Mouse (Mus musculus) layer of hippocampus, postnatal 36 days (tissue): ENCODE measurements around the gene Hist1h3g. TPM values are rescaled to one million over a fixed set of nuclear protein-coding genes. Genes with fewer than 3 reads are reported as not detected.
"Not testable (repeated sequence)": the region's sequence is repeated elsewhere in the genome, so short reads cannot be mapped to it uniquely, and the experiment has no call there.

Source experiments
- DNase-seq, 2 experiments: peaks; one replicate each; pipeline ENCODE4 v3.0.0; 2022
- total RNA-seq, 2 experiments: library from RNA; stranded (reverse); gene quantifications; 2 replicates each; pipeline ENCODE4 v1.2.3; 2021

The Hist1h3g gene
- total RNA-seq, 2 experiments from 2014 or later: 3.9 to 4.9 TPM

DNA sequence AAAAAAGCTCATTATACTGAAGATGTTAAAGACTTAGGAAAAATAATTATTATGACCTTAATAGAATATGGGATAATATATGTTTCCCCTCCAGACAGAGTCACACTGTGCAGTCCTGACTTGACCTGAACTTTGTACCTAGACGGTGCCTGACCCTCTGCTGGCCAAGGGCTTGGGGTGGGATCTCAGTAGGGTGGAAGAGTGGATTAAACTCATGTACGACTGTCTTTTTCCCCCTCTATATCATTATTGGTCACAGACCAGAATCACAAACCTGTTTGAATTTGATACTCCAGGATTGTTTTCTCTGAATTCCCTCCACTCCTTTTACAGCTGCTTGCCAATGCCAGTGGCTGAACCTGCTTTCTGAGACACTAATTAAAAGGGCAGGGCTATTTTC lies 25.5 kb downstream of the Hist1h3g start:
- DNase-seq: not testable (repeated sequence)

GRCm38 (mm10) chr13:23561531-23561882 lies 26.3 kb downstream of the Hist1h3g start:
- not testable (repeated sequence) for DNase-seq

- DNase-seq: peak; percentile 93 to 95
These were observed 26.8 kb downstream of the Hist1h3g start, which contains the start of gene Hist1h3e for GRCm38 (mm10) chr13:23561883-23562659. Gene Hist1h3e, minus strand, starts transcription at chr13:23562369.

DNA sequence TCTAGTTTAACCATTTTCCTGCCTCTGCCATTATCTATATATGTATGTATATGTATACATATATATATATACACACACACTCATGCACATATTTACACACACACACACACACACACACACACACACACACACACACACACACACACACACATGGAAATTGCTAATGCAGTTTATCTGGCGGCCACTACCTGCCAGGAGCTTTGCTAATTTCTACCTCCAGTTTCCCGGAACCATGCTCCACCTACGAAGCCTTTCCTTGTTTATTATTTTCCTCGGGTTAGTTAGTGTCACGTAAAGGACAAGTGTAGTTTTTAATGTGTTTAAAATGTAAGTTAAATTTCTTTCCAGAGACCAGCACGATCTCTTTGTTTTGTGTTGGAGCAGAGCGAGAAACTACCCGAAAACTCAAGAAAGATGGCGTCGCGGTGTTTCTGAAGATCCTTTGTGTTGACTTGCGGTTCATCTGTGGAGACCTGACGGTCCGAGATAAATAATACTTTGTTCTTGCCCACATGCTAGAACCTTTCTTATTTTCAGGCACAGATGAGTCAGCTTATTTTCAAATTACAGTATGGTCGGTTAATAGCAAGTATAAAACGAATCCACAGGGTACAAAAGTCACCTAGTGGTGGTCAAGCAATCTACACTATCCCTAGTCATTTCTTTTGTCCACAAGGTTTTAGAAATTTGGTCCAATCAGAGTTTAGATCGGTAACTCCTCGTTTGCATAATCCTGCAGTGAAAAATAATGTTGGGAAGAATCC lies 27.7 kb downstream of the Hist1h3g start:
- no peak for DNase-seq

- no peak for DNase-seq
These were observed 29.3 kb downstream of the Hist1h3g start for GRCm38 (mm10) chr13:23564482-23564881.

- not testable (repeated sequence) for DNase-seq
These were observed 35.2 kb downstream of the Hist1h3g start for GRCm38 (mm10) chr13:23570261-23571021.

DNA sequence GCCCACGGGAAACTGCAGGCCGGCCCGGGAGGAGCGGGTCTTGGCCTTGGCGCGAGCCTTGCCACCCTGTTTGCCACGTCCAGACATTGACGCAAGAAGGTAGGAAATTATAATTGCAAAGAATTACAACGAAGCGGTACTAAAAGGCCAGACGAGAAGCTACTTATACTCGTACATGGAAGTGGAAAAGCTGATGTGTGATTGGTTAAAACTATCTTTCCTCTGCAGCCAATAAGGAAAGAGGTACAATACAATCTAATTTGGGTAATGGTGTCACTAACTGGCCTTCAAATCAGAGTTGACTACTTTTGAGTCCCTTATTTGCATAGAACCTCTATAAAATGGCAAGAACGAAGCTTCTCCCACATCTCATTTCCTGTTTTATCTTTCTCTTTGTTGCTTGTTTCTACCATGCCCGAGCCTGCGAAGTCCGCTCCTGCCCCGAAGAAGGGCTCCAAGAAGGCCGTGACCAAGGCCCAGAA lies 35.8 kb downstream of the Hist1h3g start, which contains the start of the genes Hist1h2ae and Hist1h2bg:
TSS of gene Hist1h2ae (minus strand) at position 199 of the 482 bp plus-strand sequence.
TSS of gene Hist1h2bg (plus strand) at position 375 of the 482 bp plus-strand sequence.
- DNase-seq: peak; percentile 79

DNA sequence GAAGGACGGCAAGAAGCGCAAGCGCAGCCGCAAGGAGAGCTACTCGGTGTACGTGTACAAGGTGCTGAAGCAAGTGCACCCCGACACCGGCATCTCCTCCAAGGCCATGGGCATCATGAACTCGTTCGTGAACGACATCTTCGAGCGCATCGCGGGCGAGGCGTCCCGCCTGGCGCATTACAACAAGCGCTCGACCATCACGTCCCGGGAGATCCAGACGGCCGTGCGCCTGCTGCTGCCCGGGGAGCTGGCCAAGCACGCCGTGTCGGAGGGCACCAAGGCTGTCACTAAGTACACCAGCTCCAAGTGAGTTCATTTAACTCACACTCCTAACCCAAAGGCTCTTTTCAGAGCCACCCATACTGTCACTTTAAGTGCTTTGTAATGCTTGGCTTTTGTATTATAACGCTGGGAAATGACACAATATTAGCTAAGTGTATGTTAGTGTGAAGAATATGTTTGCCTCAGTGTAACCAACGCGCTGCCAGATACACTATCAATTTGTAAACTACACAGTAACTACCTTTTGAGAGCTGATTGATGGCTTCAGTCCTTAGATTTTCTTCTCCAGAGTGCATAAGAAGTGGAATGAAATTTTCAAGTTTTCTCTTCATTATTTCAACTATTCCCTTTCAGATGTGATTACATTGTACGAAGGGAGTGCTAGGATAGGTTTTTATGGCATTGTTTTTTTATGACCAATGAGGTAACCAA lies 36.4 kb downstream of the Hist1h3g start:
- DNase-seq: not testable (repeated sequence)

DNA sequence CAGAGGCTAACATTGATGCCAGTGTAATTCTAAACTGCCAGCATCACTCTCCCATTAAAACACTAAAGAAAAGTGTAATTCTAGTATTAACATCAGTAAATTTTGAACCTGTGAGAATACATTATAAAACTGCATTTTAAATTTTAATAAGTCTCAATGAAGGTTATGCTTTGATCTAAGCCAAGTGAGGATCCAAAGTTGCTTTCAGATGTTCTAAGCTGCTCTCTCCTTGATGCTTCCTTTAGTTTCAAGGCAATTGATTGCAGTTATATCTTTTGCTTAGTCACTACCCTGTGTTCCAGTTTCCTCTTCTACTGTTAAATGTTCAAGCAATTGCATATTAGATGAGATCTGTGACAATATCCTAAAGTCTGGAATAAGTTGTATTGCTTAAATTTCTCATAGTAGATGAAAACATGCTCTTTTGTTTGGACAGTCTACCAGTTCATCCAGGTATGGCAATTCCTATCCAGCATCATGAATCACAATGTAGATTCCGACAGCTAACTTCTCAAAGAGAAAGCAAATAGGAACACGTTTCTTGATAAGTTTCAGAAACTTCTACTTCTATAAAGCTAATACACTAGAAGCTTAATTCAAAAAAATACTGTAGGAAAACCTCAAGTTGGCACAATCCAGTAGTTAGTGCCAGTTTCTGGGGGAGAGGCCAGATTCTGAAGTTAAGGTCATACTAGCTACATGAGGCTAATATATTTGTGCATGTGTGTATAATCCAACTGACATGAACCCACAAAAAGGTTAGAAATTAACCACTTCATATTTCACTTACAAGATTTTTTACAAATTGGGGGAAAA lies 37.2 kb downstream of the Hist1h3g start:
- no peak for DNase-seq

DNA sequence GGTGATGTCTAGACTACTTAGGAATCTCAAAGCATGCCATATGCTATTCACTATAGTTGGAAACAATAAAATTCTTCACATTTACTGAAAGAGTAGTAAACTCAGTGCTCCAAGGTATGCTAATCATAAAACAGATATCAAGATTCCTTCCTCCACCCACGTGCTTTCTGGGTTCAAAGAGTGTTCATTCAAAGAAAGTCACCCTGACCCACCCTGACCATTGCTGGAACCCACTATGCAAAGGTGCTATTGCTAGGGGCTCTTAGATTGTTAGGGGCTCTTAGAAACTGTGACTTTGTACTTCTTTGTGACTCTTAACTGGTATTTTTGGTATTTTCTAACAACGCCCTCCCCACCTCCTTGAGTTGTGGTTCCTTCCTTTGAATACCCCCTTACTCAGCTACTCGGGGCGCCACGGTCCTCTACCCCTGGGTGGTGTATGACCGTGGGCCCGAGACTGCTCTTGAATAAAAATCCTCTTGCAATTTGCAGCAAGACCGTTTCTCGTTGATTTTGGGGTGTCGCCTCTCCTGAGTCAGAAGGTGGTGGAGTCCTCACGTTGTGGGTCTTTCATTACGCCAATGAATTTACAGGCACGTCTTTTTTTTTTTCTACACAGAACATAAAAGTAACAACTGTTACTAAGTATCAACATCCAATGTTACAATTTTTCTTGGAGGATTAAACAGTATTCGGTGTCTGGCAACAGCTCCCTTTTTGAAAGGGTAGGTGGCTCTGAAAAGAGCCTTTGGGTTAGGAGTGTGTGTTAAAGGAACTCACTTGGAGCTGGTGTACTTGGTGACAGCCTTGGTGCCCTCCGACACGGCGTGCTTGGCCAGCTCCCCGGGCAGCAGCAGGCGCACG lies 38.0 kb downstream of the Hist1h3g start:
- not testable (repeated sequence) for DNase-seq

GRCm38 (mm10) chr13:23573898-23574524 lies 38.8 kb downstream of the Hist1h3g start, which contains the start of the genes Hist1h2bf and Hist1h2ad:
Gene Hist1h2bf, minus strand, starts transcription at chr13:23574196.
Gene Hist1h2ad, plus strand, starts transcription at chr13:23574381.
- peak; percentile 87 to 90 for DNase-seq

GRCm38 (mm10) chr13:23574546-23575170 lies 39.4 kb downstream of the Hist1h3g start:
- DNase-seq: not testable (repeated sequence)

DNA sequence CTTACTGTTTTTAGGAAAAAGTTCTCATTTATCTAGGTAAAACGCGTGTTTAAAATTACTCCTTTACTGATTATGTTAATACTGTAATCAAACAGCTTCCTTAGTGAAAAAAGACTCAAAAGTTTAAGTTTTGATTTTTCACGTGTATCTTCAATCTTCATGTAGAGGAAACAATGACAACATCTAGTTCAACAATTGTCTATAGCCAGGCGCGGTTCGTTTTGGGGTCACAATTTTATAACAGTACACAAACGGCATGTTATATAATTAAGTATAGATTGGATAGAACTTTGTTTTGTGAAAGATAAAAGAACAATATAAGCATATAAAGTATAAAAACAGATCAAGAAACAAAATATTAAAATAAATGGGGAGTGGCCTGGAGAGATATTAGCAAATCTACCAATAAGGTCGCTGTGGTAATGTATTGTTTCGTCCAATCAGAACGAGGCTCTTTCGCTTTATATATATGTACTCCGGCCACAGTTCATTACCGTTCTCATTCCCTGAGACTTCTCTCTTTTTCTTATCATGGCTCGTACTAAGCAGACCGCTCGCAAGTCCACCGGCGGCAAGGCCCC lies 40.1 kb downstream of the Hist1h3g start, which contains the start of gene Hist1h3d:
TSS of gene Hist1h3d (plus strand) at position 493 of the 581 bp plus-strand sequence.
- peak; percentile 48 to 58 for DNase-seq

DNA sequence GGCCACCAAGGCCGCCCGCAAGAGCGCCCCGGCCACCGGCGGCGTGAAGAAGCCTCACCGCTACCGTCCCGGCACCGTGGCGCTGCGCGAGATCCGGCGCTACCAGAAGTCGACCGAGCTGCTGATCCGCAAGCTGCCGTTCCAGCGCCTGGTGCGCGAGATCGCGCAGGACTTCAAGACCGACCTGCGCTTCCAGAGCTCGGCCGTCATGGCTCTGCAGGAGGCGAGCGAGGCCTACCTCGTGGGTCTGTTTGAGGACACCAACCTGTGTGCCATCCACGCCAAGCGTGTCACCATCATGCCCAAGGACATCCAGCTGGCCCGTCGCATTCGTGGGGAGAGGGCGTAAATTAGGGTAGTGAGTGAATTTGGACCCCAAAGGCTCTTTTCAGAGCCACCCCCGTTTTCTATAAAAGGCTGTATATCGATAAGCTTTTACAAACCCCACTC lies 40.7 kb downstream of the Hist1h3g start:
- DNase-seq: not testable (repeated sequence)

- DNase-seq: no peak
These were observed 41.2 kb downstream of the Hist1h3g start for GRCm38 (mm10) chr13:23576351-23576881.

DNA sequence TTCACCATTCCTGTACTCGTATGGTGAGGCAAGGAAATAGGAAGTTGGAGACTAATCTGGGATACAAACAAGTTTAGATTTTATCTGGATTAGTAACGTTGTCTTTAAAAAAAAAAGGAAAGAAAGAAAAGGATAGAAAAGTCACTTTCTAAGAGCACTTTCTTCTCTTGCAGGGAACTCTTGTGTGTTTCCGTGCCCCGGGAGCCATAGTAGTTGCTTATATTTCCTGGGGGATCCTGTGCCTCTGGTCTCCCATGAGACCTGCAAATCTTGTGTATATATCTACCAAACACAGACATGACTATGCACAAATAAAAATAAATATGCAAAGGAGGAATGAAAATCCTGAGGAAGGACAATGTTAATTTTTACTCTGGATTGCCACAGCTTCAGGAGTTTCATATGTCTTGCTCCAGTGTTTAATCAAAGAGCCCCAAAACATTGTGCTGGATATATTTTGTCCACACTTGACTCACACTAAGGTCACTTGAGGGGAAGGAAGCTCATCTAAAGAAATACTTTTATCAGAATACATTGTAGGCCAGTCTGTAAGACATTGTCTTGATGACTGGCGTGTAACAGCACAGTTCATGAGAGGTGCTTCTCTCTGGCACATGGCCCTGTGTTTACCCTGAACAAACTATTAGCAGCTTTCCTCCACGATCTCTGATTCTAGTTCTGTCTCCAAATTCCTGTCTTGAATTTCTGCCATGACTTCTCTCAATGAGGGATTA lies 41.9 kb downstream of the Hist1h3g start:
- DNase-seq: no peak

GRCm38 (mm10) chr13:23577835-23578234 lies 42.6 kb downstream of the Hist1h3g start:
- DNase-seq: no peak
